Mouse (Mus musculus) lung, adult 2 months (tissue): ENCODE data around the gene Nfkbie. TPM values are rescaled to one million over a fixed set of nuclear protein-coding genes. Genes with fewer than 3 reads are reported as not detected.
A peak's percentile ranks its signal among the peaks of the same experiment; 100 is the strongest.

ENCODE experiments used
- DNase-seq: peaks from one replicate; pipeline ENCODE4 v3.0.0; 2022
- H3K4me1 ChIP-seq: fragments of 200-500 bp; 2 replicates; pipeline ENCODE4 v1.6.1; 2011; ENCODE audit warnings: low read length; ENCODE audit not compliant: control insufficient read depth, insufficient read depth
- H3K4me3 ChIP-seq: fragments of 200-500 bp; replicated peaks from 2 replicates; pipeline ENCODE3; 2011; ENCODE audit warnings: low read depth, mild to moderate bottlenecking, control low read depth, low read length; ENCODE audit errors: extremely low read depth
- CTCF ChIP-seq: fragments of 200-500 bp; IDR thresholded peaks from 2 replicates; pipeline ENCODE4 v1.5.1; 2011; ENCODE audit warnings: mild to moderate bottlenecking, low read length, control low read depth; ENCODE audit not compliant: insufficient read depth
- POLR2A ChIP-seq: fragments of 200-500 bp; IDR thresholded peaks from 2 replicates; pipeline ENCODE4 v1.6.1; 2011; ENCODE audit warnings: low read depth, mild to moderate bottlenecking, control low read depth, low read length, borderline replicate concordance; ENCODE audit errors: extremely low read depth
- WGBS: fragments of 180-500 bp; shearing (Covaris S2); methylation state at CpG from one replicate; pipeline ENCODE4 v1.1.7; 2018; 5-methylcytosine and 5-hydroxymethylcytosine counted together
- polyA plus RNA-seq: library from polyadenylated mRNA; depleted of rRNA; stranded (reverse); fragments of >200 nt; gene quantifications from 2 replicates; pipeline ENCODE4 v1.2.3, GENCODE M21; 2012

Nfkbie gene
- polyA plus RNA-seq, 1 experiment = 7.8 TPM

DNA sequence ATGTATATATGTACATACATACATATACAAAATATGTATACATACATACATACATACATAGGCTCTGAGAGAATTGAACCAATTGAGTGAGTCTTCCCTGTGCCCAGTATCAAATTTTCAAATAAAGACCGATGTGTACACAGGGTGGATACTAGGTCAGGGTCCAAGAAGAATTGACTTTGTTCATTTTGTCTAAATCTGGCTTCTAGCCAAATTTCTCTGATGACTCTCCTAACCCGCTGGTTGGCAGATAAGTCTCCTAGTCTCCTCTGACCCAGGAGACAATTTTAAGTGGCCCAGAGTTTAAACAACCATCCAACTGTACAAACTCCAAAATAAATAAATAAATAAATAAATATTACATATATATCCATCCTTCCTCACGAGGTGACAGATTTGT lies 43.4 kb downstream of the Nfkbie start:
- no peak for TF ChIP-seq CTCF
- no peak for TF ChIP-seq POLR2A
- 17% methylated on average over 3 of the region's 3 CpGs for WGBS
- Histone ChIP-seq H3K4me1 (peaks cover 16% of the 10 kb centered on the region), H3K4me3 (no peak overlapping the region)
- DNase-seq = no peak

DNA sequence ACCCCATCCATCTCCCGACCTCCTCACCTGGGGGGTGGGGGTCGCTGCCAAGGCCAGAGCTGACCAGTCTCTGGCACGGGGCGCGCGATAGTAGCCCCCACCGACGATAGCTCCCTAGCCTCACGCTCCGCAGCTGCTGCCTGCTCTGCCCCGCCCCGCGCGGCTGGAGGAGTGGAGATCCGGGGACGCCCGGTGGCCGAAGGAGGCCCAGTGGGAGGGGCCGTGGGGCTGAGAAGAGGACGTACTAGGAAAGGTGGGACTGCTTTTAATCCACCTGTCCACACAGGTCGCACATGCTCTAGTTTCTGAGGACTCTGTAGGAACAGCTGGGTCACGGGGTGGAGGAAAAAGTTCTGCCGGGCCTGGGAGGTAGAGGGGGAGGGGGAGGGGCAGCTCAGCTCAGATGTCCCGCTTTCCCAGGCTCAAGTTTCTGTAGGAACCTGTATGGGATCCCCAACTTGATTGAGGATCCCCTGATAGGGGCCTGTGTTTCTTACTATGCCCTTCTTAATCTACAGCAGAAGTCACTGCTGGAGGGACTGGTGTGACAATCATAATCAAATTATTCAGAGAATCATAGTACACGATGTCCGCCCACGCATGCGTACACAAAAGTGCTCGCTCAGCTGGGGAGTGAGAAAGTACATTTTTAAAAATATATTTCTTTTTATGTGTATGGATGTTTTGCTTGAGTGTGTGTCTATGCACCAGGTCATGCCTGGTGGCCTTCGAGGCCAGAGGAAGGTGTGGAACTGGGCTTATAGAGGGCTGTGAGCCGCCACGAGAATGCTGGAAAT lies 44.1 kb downstream of the Nfkbie start, which contains the start of gene Slc29a1:
TSS of gene Slc29a1 (minus strand) at position 161 of the 797 bp plus-strand sequence.
- no peak for TF ChIP-seq POLR2A
- TF ChIP-seq CTCF = no peak
- 24% methylated on average over 32 of the region's 32 CpGs for WGBS
- peak; percentile 66 for DNase-seq
- Histone ChIP-seq H3K4me3 (peak within 1 kb of the TSS; percentile 25), H3K4me1 (peaks cover 16% of the 10 kb centered on the region)

DNA sequence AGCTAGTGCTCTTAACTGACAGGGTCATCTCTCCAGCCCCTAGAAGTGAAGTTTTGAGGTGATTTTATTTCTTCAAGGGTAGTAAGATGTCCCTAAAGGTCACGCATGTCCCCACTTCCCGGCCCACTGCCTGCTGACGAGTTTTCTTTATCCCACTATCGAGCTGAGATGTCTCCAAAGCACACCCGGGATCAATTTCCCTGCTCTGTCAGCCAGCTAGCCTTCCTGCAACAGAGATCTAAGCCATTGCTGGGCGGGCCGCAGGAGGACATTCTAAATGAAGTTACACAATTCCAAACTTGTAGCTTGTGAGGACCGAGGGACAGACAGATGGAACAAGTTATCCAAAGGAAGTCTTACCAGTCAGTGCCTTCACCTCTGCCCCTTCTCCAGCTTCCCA lies 44.8 kb downstream of the Nfkbie start:
- peaks cover 16% of the 10 kb centered on the region for H3K4me1 ChIP-seq
- TF ChIP-seq POLR2A = no peak
- no peak for TF ChIP-seq CTCF
- 83% methylated on average over 8 of the region's 8 CpGs for WGBS
- no peak overlapping the region for H3K4me3 ChIP-seq
- no peak for DNase-seq

GRCm38 (mm10) chr17:45601325-45601724 lies 45.8 kb downstream of the Nfkbie start:
- WGBS = 44% methylated on average over 22 of the region's 22 CpGs
- H3K4me3 ChIP-seq = no peak overlapping the region
- peaks cover 10% of the 10 kb centered on the region for H3K4me1 ChIP-seq
- no peak for DNase-seq
- TF ChIP-seq POLR2A (no peak), CTCF (no peak)

DNA sequence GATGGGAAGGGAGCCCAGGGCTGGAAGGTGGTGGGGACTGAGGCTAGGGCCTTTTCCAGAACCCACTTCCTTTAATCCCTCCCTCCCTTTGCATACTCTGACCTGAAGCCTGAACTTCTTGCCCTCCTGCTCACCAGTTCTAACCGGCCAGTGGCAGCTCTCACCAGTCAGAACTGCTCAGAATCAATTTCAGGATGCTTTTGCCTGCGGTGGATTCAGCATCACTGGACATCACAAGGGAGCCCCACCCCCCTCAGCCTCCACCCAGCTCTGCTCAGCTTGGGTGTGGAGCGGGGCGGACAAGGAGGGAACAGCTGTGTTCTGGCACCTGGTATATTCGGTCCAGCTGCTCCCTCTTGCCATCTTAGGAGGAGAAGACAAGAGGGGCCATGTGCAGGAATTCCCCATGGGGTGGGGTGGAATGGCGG lies 46.4 kb downstream of the Nfkbie start, which contains the start of gene Mymx:
TSS of gene Mymx (minus strand) at position 226 of the 428 bp plus-strand sequence.
- DNase-seq = no peak
- WGBS = 76% methylated on average over 6 of the region's 6 CpGs

DNA sequence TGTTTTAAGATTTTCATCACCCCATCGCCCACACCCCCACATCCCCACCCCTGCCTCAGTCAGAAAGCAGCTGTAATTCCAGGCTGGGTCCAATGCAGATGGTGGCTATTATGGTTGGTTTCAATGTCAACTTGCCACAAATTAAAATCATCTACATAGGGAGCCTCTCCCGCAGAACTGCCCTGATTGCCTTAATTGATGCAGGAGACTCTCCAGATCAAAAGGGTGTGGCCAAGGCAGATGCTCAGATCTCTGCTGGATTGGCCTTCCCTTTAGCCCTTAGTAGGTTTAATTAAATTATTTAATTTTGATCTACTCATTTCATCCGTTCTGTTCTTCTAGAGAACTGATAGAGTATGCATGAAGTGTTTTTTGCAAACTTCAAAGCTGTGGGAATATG lies 47.5 kb downstream of the Nfkbie start:
- 94% methylated on average over 3 of the region's 3 CpGs for WGBS

More for the DNA sequence above, 46.4 kb downstream of the Nfkbie start, which contains the start of gene Mymx:
- H3K4me1 ChIP-seq = peaks cover 4% of the 10 kb centered on the region
- no peak for TF ChIP-seq CTCF
- H3K4me3 ChIP-seq = no peak within 1 kb of the TSS

GRCm38 (mm10) chr17:45606992-45607879 lies 51.7 kb downstream of the Nfkbie start:
- Histone ChIP-seq H3K4me1 (no peaks in the 10 kb centered on the region; the same call in none of the 2 replicates), H3K4me3 (no peak overlapping the region)
- WGBS = 75% methylated on average over 15 of the region's 15 CpGs
- no peak for DNase-seq
- TF ChIP-seq CTCF (no peak), POLR2A (no peak)

More for the DNA sequence above, 47.5 kb downstream of the Nfkbie start:
- Histone ChIP-seq H3K4me1 (no peaks in the 10 kb centered on the region), H3K4me3 (no peak overlapping the region)
- no peak for DNase-seq
- TF ChIP-seq POLR2A = no peak
- TF ChIP-seq CTCF = no peak

DNA sequence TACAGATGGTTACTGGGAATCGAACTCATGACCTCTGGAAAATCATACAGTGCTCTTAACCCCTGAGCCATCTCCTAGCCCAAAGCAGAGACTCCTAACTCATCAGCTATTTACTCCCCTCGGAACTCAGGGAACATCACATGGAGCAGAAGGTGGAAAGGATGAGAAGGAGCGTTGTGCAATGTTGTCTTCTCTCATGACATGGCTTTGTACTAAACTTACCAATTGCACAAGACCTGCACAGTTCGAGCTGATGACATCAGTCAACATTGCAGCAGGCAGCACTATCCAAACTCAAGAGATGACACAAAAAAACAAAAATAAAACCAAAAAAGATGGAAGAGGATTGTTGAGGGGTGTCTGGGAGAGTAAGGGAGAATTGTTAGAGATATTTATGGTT lies 52.9 kb downstream of the Nfkbie start:
- no peak for DNase-seq
- 83% methylated on average over 4 of the region's 4 CpGs for WGBS
- TF ChIP-seq POLR2A (no peak), CTCF (no peak)
- no peak overlapping the region for H3K4me3 ChIP-seq
- no peaks in the 10 kb centered on the region; the same call in none of the 2 replicates for H3K4me1 ChIP-seq

- TF ChIP-seq POLR2A = no peak
- no peak for TF ChIP-seq CTCF
- DNase-seq = no peak
- H3K4me1 ChIP-seq = no peaks in the 10 kb centered on the region; the same call in none of the 2 replicates
- WGBS = 24% methylated on average over 5 of the region's 5 CpGs
- H3K4me3 ChIP-seq = no peak overlapping the region
Measured at GRCm38 (mm10) chr17:45610144-45610866, 54.8 kb downstream of the Nfkbie start.
